Mouse (Mus musculus) macrophage (primary cell): ENCODE results near the gene Gramd2. TPM values are rescaled to one million over a fixed set of nuclear protein-coding genes. Genes with fewer than 3 reads are reported as not detected.
"Not testable (repeated sequence)": the region's sequence is repeated elsewhere in the genome, so short reads cannot be mapped to it uniquely, and the experiment has no call there.

Experiments used
- H3K27ac ChIP-seq: fragments of 350-480 bp; formaldehyde crosslinking; 2 replicates; pipeline ENCODE4 v1.9.0; 2021
- H3K36me3 ChIP-seq: fragments of 350-480 bp; formaldehyde crosslinking; 2 replicates; pipeline ENCODE4 v1.9.0; 2021; ENCODE audit errors: inconsistent target
- H3K4me3 ChIP-seq: fragments of 350-480 bp; formaldehyde crosslinking; 2 replicates; pipeline ENCODE4 v1.9.0; 2021; ENCODE audit errors: inconsistent target
- H3K79me2 ChIP-seq: fragments of 350-480 bp; formaldehyde crosslinking; 2 replicates; pipeline ENCODE4 v1.9.0; 2021; ENCODE audit errors: inconsistent target
- WGBS: methylation state at CpG from one replicate; pipeline ENCODE4 v1.1.7; 2026; ENCODE audit warnings: inconsistent platforms; ENCODE audit not compliant: missing documents; 5-methylcytosine and 5-hydroxymethylcytosine counted together
- polyA plus RNA-seq: library from polyadenylated mRNA; stranded (reverse); fragments of 250-400 nt; gene quantifications from 3 replicates; pipeline ENCODE4 v1.2.4, GENCODE M21; 2018; ENCODE audit warnings: inconsistent platforms

Gramd2 gene
- polyA plus RNA-seq, 1 experiment from 2014 or later, result 0.20 TPM

GRCm38 (mm10) chr9:59751966-59752365 is 72.0 kb downstream of the Gramd2 start:
- H3K27ac ChIP-seq, result peak overlapping the region; percentile 60
- no peaks in the 10 kb centered on the region for H3K36me3 ChIP-seq
- WGBS, result 0% methylated on average over 2 of the region's 2 CpGs
- H3K4me3 ChIP-seq, result peak overlapping the region; percentile 88
- H3K79me2 ChIP-seq, result peaks cover 45% of the 10 kb centered on the region

- H3K79me2 ChIP-seq, result peaks cover 75% of the 10 kb centered on the region
- WGBS, result 0% methylated on average over 2 of the region's 2 CpGs
- H3K27ac ChIP-seq, result peak overlapping the region; percentile 42
- no peaks in the 10 kb centered on the region for H3K36me3 ChIP-seq
- no peak overlapping the region for H3K4me3 ChIP-seq
Measured at GRCm38 (mm10) chr9:59755199-59755598, 75.3 kb downstream of the Gramd2 start.

- H3K4me3 ChIP-seq, H3K27ac ChIP-seq, H3K36me3 ChIP-seq: not testable (repeated sequence)
- 100% methylated on average over 1 of the region's 3 CpGs for WGBS
- H3K79me2 ChIP-seq, result peaks cover 85% of the 10 kb centered on the region
Measured at GRCm38 (mm10) chr9:59757016-59757415, 77.1 kb downstream of the Gramd2 start.

- peaks cover 91% of the 10 kb centered on the region for H3K79me2 ChIP-seq
- no peak overlapping the region for H3K4me3 ChIP-seq
- no peak overlapping the region for H3K27ac ChIP-seq
- 27% methylated on average over 3 of the region's 3 CpGs for WGBS
- no peaks in the 10 kb centered on the region for H3K36me3 ChIP-seq
Measured at GRCm38 (mm10) chr9:59760515-59760914, 80.6 kb downstream of the Gramd2 start.

GRCm38 (mm10) chr9:59766966-59767461 is 87.1 kb downstream of the Gramd2 start:
- not testable (repeated sequence) for H3K4me3 ChIP-seq, H3K36me3 ChIP-seq, H3K27ac ChIP-seq
- H3K79me2 ChIP-seq, result peaks cover 78% of the 10 kb centered on the region
- 93% methylated on average over 9 of the region's 13 CpGs for WGBS

Other genes starting within 250 kb of the Gramd2 start
- 36.6 to 40.2 TPM (median 36.8 TPM) in 3 replicates for gene Arih1, start 193.5 kb upstream of the Gramd2 start, polyA plus RNA-seq
- 1,167 to 1,761 TPM (median 1,697 TPM) in 3 replicates for gene Hexa, start 140.6 kb upstream of the Gramd2 start, polyA plus RNA-seq
- gene Tmem202, start 140.3 kb upstream of the Gramd2 start, polyA plus RNA-seq, result 4.2 to 5.7 TPM (median 5.0 TPM) in 3 replicates
- gene Celf6, start 102.2 kb upstream of the Gramd2 start, polyA plus RNA-seq, result not detected in 3 replicates
- 7.7 to 12.5 TPM (median 10.1 TPM) in 3 replicates for gene Parp6, start 62.9 kb upstream of the Gramd2 start, polyA plus RNA-seq
- gene Pkm, start 23.8 kb upstream of the Gramd2 start, polyA plus RNA-seq, result 486 to 1,380 TPM (median 674 TPM) in 3 replicates
- 7.6 to 10.0 TPM (median 9.7 TPM) in 3 replicates for gene Senp8, start 70.6 kb downstream of the Gramd2 start, polyA plus RNA-seq
- gene Myo9a, start 70.8 kb downstream of the Gramd2 start, polyA plus RNA-seq, result 9.8 to 24.4 TPM (median 10.2 TPM) in 3 replicates